Mouse (Mus musculus) mature B cell (primary cell): ENCODE data around the gene Tnp2.
"Not testable (repeated sequence)": the region's sequence is repeated elsewhere in the genome, so short reads cannot be mapped to it uniquely, and the experiment has no call there.

Source experiments
- in situ Hi-C: fragments of 300-500 bp; cut with MboI; formaldehyde crosslinking; loops from 2 replicates; pipeline ENCODE4 v1.14.3; 2019

Tnp2 gene

GRCm38 (mm10) chr16:10788271-10788670, at the start of gene Tnp2:
Tnp2 (minus strand) TSS chr16:10788660.
- in situ Hi-C loops: no loop called here

GRCm38 (mm10) chr16:10837903-10838302, 49.4 kb upstream of the Tnp2 start:
- in situ Hi-C loops: no loop called here

GRCm38 (mm10) chr16:10837250-10837649, 48.8 kb upstream of the Tnp2 start:
- in situ Hi-C loops: no loop called here

- in situ Hi-C loops: no loop called here
These were observed 47.9 kb upstream of the Tnp2 start for GRCm38 (mm10) chr16:10836388-10836787.

GRCm38 (mm10) chr16:10834911-10835587, 46.6 kb upstream of the Tnp2 start, which contains the start of gene Rmi2:
Rmi2 (plus strand) TSS chr16:10835059.
- in situ Hi-C loops: no loop called here

DNA sequence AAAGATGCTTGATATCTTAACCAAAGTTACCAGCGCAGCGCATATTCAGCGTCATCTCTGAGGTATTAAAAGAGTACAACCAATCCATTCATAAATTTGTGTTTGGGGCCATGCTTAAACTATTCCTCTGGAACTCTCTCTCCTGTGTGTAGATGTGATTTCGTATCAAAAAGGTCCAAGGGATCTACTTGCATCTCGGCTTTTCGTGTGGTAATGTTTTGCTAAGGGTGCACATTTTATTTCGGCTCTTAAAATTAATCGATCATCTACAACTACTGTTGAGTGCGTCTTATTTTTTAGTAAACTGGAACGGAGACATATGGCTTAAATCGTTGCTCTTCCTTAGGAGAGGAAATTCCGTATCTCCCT, 46.1 kb upstream of the Tnp2 start:
- in situ Hi-C loops: no loop called here

- in situ Hi-C loops: no loop called here
These were observed 40.0 kb upstream of the Tnp2 start for GRCm38 (mm10) chr16:10828461-10828805.

- in situ Hi-C loops: no loop called here
These were observed 39.5 kb upstream of the Tnp2 start for GRCm38 (mm10) chr16:10827766-10828460.

DNA sequence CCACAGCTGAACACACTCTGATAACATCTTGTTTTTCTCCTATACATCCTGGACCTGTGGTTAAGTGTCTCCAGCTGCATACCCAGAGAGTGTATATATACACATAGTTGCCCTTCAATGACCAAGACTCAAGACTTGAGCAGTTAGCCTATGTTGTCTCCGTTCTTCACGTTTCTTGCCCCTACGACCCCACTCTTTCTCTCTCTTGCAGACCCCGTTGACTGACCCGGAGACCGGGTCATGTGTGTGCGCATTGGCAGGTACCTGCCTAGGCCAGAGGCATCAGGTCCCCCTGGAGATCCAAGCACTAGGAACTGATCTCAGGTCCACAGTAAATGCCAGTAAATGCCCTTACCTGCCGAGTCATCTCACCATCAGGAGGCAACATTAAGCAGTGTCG, 38.8 kb upstream of the Tnp2 start:
- in situ Hi-C loops: no loop called here

GRCm38 (mm10) chr16:10825840-10826239, 37.4 kb upstream of the Tnp2 start:
- in situ Hi-C loops: no loop called here

- in situ Hi-C loops: no loop called here
These were observed 36.1 kb upstream of the Tnp2 start for GRCm38 (mm10) chr16:10824536-10824935.

GRCm38 (mm10) chr16:10821387-10821786, 32.9 kb upstream of the Tnp2 start:
- in situ Hi-C loops: no loop called here

DNA sequence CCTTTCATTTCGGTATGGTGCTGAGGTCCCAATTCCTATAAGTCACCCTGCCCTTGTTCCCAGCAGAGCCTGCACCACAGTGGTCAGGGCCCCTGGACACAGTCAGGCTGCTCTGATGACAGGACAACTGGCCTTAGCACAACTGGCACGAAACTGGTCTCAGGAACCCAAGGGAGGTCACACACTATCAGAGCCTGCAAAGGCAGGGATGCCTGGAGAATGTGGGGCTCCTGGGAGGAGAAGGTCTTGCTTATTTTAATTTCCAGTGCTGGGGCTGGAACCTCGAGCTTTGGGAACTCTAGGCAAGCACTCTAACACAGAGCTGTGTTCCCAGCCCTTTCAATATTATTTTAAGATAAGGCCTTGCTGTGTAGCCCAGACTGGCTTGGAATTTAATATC, 31.5 kb upstream of the Tnp2 start:
- in situ Hi-C loops: no loop called here

DNA sequence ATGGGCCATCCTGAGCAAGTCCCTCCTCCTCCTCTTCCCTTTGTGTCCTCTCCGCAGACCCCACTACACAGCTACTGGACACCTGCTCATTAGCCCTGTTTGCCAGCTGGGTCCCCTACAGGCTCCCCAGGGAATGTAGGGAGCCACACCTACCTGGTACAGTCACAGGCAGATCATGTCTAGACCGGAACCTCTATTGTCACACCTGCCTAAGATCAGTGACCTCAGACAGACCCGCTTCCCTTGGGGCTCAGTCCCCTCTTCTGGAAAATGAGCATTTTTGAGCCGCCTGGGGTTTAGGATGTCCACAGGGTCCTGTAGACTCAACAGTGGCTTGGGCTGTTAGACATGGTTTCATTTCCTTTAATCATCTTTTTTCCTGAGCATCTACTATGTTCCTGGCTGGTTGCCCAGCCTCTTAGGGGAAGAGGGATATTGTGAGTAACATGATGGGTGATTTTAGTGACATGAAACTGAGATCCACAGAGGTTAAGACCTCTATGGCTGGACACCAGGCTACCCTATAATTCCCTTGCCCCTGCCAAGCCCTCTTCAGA, 30.2 kb upstream of the Tnp2 start:
- in situ Hi-C loops: no loop called here

DNA sequence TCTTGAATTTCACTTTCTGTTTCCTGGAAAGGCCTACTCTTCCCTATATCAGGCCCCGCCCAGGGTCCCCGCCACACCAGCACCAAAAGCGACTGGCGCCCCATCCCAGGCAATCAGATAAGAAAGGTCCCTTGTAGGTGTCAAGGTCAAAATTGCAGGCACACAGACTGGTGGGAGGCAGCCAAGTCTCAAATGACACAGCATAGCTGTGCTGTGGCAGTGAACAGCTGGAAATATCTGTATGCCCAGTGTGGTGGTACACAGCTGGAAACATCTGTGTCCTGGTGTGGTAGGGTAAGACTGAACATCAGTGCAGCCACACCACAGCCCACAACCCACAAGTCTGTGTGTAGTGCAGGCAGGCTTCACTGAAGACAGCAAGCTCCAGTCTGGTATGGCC, 26.4 kb upstream of the Tnp2 start:
- in situ Hi-C loops: no loop called here

- in situ Hi-C loops: no loop called here
These were observed 25.3 kb upstream of the Tnp2 start for GRCm38 (mm10) chr16:10813726-10814125.

DNA sequence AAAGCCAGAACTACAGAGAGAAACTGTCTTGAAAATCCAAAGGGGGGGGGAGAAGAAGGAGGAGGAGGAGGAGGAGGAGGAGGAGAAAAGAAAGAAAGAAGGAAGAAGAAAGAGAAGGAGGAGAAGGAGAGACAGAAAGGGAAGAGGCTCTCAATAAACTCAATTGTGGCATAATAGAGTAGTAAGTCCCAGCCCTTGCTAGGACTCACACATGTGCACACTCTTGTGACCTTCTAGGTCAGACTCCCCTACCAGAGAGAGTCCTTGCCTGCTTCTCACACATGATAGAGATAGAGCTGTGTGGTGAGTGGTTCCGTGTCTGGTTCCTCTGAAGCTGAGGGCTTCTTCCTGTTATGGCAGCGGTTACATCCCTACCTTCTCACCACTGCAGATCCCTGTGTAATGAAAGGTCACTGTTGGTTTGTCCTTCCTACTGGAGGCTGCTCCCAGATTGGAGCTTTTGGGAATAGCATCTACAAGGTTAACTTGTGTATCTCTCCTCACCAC, 24.5 kb upstream of the Tnp2 start, which contains the start of gene Gm11172:
Gm11172 (plus strand) TSS at position 51 of the 507 bp plus-strand sequence.
- in situ Hi-C loops: no loop called here

GRCm38 (mm10) chr16:10810376-10810775, 21.9 kb upstream of the Tnp2 start:
- in situ Hi-C loops: no loop called here

DNA sequence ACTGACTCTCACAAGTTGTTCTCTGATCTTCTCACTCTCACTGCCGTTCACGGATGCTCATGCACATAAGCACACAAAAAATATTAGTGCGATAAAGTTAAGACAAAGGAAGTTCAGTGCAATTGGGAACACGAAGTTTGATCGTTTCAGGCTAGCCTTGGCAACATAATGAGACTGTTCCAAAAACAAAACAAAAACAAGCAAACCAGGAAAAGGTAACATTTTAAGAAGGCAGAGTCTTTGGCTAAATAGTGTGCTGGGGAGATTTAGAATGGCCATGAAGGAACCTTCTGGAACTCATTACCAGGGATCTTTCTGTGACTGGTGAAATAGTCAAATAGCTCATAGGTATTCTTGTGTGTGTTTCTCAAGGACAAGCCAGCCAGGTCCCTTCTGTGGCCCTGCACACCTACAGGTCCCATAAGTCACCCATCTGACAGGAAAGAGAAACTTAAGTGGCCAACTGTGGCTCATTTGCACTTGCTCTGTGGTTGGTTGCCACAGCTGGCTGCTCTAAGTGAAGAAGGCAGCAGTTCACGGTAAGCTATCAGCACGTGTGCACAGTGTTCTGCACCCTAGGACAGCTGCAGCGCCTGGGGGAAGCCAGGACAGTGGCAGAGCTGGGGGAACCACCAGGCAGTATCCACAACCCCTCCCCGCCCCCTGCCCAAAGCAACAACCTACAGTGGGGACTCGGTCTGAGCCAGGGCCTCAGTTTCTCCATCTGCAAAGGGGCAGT, 17.5 kb upstream of the Tnp2 start, which contains the start of gene Prm1:
Prm1 (minus strand) TSS at position 51 of the 739 bp plus-strand sequence.
- in situ Hi-C loops: no loop called here

DNA sequence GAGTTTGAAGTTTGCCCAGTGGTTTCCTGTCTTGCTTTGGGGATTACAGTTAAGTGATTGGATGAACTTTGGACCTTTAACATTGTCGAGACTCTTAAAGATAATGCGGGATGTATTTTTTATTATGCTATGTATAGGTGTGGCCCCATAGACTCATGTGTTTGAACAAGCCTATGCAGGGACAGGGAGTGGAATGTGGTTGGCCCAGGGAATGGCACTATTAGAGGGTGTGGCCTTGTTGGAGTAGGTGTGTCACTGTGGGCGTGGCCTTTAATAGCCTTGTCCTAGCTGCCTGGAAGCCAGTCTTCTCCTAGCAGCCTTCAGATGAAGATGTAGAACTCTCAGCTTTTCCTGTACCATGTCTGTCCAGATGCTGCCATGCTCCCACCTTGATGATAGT, 14.0 kb upstream of the Tnp2 start:
- in situ Hi-C loops: not testable (repeated sequence)

- in situ Hi-C loops: no loop called here
These were observed 7.6 kb upstream of the Tnp2 start, which contains the start of gene Prm2 for GRCm38 (mm10) chr16:10796034-10796433. Prm2 (minus strand) TSS chr16:10796134.

DNA sequence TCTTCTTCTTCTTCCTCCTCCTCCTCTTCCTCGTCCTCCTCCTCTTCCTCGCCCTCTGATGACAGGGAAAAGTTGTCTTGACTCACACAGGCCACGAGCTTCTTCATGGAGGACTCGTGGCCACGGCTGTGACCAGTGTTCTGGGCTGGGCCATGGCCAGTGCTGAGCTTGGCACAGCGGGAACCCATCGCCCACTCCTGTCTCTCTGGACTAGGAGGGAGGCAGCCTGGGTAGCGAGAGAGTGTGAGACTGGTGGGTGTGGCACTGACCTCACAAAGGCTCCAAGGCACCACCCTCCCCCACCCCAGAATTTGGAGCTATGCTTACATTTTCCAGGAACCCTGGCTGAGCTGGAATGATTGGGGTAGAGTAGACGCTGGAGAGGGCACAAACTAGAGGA, 2.2 kb upstream of the Tnp2 start, which contains the start of gene Prm3:
Prm3 (minus strand) TSS at position 213 of the 400 bp plus-strand sequence.
- in situ Hi-C loops: no loop called here
